Mouse (Mus musculus) midbrain, embryonic 12.5 days (tissue): ENCODE results near the gene Rpl13. TPM values are rescaled to one million over a fixed set of nuclear protein-coding genes. Genes with fewer than 3 reads are reported as not detected.

ENCODE experiments used
- ATAC-seq: fragments of 200-750 bp; cut with Nextera tagmentation; 2 replicates; pipeline ENCODE4 v1.8.0; 2017; ENCODE audit warnings: low read depth, moderate TSS enrichment, moderate library complexity; ENCODE audit not compliant: low FRiP score
- H3K27ac ChIP-seq: fragments of 300-500 bp; sonication (generic); replicated peaks from 2 replicates; pipeline ENCODE4 v1.5.1; 2016; ENCODE audit warnings: mild to moderate bottlenecking
- H3K27me3 ChIP-seq: fragments of 300-500 bp; sonication (generic); 2 replicates; pipeline ENCODE4 v1.6.1; 2016; ENCODE audit warnings: mild to moderate bottlenecking
- H3K36me3 ChIP-seq: fragments of 300-500 bp; sonication (generic); 2 replicates; pipeline ENCODE4 v1.6.1; 2016
- H3K4me1 ChIP-seq: fragments of 300-500 bp; sonication (generic); 2 replicates; pipeline ENCODE4 v1.6.1; 2016
- H3K4me2 ChIP-seq: fragments of 300-500 bp; sonication (generic); replicated peaks from 2 replicates; pipeline ENCODE4 v1.6.1; 2016; ENCODE audit warnings: mild to moderate bottlenecking, moderate library complexity
- H3K4me3 ChIP-seq: fragments of 300-500 bp; sonication (generic); 2 replicates; pipeline ENCODE4 v1.5.1; 2016; ENCODE audit warnings: mild to moderate bottlenecking
- H3K9ac ChIP-seq: fragments of 300-500 bp; sonication (generic); replicated peaks from 2 replicates; pipeline ENCODE4 v1.6.1; 2016; ENCODE audit warnings: mild to moderate bottlenecking, moderate library complexity
- H3K9me3 ChIP-seq: fragments of 300-500 bp; sonication (generic); 2 replicates; pipeline ENCODE4 v1.6.1; 2016; ENCODE audit warnings: mild to moderate bottlenecking
- WGBS: fragments of 180-500 bp; shearing (Covaris S2); methylation state at CpG from one replicate; pipeline ENCODE4 v1.1.7; 2016; 5-methylcytosine and 5-hydroxymethylcytosine counted together
- polyA plus RNA-seq: library from polyadenylated mRNA; unstranded; fragments of >200 nt; fragmentation: Nextera tagmentation; extraction: Ambion mirVana; gene quantifications from 2 replicates; pipeline ENCODE4 v1.2.1, GENCODE M21; 2016

The Rpl13 gene
- polyA plus RNA-seq, result 1,023 and 1,075 TPM in 2 replicates

DNA sequence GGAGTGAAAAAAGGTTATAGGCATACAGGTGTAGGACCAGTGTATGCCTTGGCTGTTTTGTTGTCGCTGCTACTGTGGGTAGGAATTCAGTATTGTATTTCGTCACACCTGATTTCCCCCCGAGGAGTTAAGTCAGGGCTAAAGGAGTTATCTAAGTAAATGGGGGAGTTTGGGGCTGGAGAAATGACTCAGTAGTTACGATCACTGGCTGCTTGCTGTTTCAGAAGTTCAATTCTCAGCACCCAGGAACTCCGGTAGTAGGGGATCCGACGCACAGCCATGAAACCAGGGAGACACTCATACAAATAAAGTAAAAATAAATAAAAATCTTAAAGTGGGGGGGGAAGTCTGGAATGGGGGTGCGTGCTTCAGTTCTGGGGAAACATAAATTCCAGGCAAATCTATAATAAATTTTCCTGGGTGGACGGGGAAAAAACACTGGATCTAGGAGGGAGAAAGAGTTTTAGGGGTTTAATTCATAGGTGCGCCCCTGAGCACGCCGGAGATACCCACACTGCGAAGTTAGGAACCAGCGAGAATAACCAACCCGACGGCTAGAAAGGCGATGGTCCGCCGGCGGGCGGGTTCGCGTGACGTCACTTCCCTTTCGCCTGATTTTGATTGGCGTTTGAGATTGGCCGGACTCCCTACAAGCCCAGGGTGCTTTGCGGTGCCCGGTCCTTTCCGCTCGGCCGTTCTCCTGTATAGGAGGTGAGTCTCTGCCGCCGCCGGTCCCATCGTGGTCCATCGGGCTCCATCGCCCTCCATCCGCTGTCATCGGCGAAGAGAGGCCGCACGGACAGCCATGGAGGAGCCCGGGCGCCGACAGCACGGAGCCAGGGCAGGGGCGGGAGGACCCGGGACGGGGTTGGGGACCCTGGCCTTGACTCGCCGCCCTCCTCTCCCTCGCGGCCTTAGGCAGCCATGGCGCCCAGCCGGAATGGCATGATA, at the start of gene Rpl13:
Gene Rpl13, plus strand, starts transcription at position 616 of the 951 bp plus-strand sequence.
- H3K27ac ChIP-seq, result peak within 1 kb of the TSS; percentile 92

GRCm38 (mm10) chr8:123062721-123063120, 39.4 kb upstream of the Rpl13 start, which contains the start of gene Spg7:
Gene Spg7, plus strand, starts transcription at chr8:123062942.
- no peaks in the 10 kb centered on the region for H3K9me3 ChIP-seq
- H3K4me1 ChIP-seq, result peaks cover 27% of the 10 kb centered on the region
- H3K27me3 ChIP-seq, result no peaks in the 10 kb centered on the region
- no peaks in the 10 kb centered on the region; the same call in 1 of the 2 replicates for H3K36me3 ChIP-seq
- ATAC-seq, result no peak
- H3K4me2 ChIP-seq, result no peak within 1 kb of the TSS
- H3K27ac ChIP-seq, result no peak within 1 kb of the TSS
- no peak within 1 kb of the TSS for H3K4me3 ChIP-seq
- 72% methylated on average over 7 of the region's 7 CpGs for WGBS
- no peak within 1 kb of the TSS for H3K9ac ChIP-seq

More for the DNA sequence above, at the start of gene Rpl13:
- Histone ChIP-seq H3K36me3 (peaks cover 42% of the 10 kb centered on the region), H3K4me1 (peaks cover 12% of the 10 kb centered on the region), H3K9me3 (no peaks in the 10 kb centered on the region), H3K4me3 (peak within 1 kb of the TSS; percentile 79), H3K27me3 (no peaks in the 10 kb centered on the region), H3K9ac (peak within 1 kb of the TSS; percentile 99), H3K4me2 (peak within 1 kb of the TSS; percentile 94)
- peak; percentile 94 for ATAC-seq
- 2% methylated on average over 56 of the region's 56 CpGs for WGBS

DNA sequence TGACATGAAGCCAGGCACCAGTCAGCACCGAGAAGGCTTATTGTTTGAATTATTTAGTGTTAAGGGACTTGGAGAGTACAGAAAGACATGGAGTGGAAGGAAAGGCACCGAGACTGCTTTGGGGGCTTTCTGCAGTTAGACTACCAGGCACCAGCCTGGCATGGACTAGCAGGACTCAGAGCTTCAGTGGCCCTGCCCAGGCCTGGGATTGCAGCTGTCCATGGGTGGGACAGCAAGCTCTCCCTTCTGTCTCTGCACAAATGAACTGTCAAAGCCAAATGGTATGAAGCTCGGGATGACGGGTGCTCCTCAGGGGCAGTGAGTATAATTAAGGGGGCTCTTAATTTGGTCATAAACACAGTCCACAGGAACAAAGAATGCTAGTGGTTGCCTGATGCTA, 38.1 kb upstream of the Rpl13 start:
- 88% methylated on average over 4 of the region's 4 CpGs for WGBS
- Histone ChIP-seq H3K9me3 (no peaks in the 10 kb centered on the region), H3K9ac (peak overlapping the region; percentile 94; the same call in 1 of the 2 replicates), H3K27ac (no peak overlapping the region), H3K36me3 (peaks cover 6% of the 10 kb centered on the region), H3K4me3 (0 out of 2 replicates have a peak overlapping the region, but pooled peaks have one; percentile 97), H3K27me3 (no peaks in the 10 kb centered on the region), H3K4me2 (peak overlapping the region; percentile 80), H3K4me1 (peaks cover 27% of the 10 kb centered on the region)
- no peak for ATAC-seq

- 3% methylated on average over 14 of the region's 14 CpGs for WGBS
- Histone ChIP-seq H3K4me2 (peak overlapping the region; percentile 80), H3K9me3 (no peaks in the 10 kb centered on the region)
These were observed 37.3 kb upstream of the Rpl13 start for GRCm38 (mm10) chr8:123064809-123065213.

GRCm38 (mm10) chr8:123065214-123066100, 36.7 kb upstream of the Rpl13 start:
- WGBS, result under 1% methylated on average over 84 of the region's 84 CpGs
- Histone ChIP-seq H3K27me3 (no peaks in the 10 kb centered on the region), H3K27ac (peak overlapping the region; percentile 91), H3K9me3 (no peaks in the 10 kb centered on the region), H3K9ac (peak overlapping the region; percentile 94), H3K36me3 (peaks cover 9% of the 10 kb centered on the region), H3K4me3 (peak overlapping the region; percentile 97), H3K4me2 (peak overlapping the region; percentile 80), H3K4me1 (peaks cover 27% of the 10 kb centered on the region)
- ATAC-seq, result peak; percentile 96

More at GRCm38 (mm10) chr8:123064809-123065213, 37.3 kb upstream of the Rpl13 start:
- ATAC-seq, result peak; percentile 27
- no peaks in the 10 kb centered on the region for H3K27me3 ChIP-seq
- peaks cover 6% of the 10 kb centered on the region for H3K36me3 ChIP-seq
- H3K9ac ChIP-seq, result peak overlapping the region; percentile 94
- H3K4me1 ChIP-seq, result peaks cover 27% of the 10 kb centered on the region
- peak overlapping the region; percentile 91 for H3K27ac ChIP-seq
- peak overlapping the region; percentile 97 for H3K4me3 ChIP-seq

DNA sequence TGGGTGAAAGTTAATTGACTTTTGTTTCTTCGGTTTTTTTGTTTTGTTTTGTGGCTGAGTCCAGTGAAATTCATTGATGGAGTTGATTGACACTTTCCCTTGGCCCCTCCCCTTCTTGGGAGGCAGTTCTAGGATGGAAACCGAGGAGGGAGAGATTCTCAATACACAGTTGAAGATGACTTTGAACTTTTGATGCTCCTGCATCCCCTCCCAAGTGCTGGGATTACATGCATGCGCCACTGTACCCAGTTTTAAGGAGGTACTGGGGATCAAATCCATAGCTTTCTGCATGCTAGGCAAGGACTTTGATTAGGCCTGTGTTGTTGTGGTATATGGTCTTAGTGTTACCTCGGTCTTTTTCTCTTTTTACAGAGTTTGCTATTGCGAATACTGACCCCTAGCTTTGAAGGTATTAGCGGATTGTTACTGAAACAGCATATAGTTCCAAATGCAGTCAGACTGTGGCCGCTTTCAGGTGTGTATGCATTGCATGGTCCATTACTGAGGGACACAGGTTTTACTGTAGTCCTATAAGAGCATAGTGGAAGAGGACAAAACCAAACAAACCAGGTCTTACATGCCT, 36.0 kb upstream of the Rpl13 start:
- Histone ChIP-seq H3K36me3 (peaks cover 9% of the 10 kb centered on the region), H3K27me3 (no peaks in the 10 kb centered on the region), H3K9ac (peak overlapping the region; percentile 94), H3K27ac (peak overlapping the region; percentile 91), H3K4me3 (peak overlapping the region; percentile 97), H3K4me1 (peaks cover 27% of the 10 kb centered on the region), H3K9me3 (no peaks in the 10 kb centered on the region), H3K4me2 (peak overlapping the region; percentile 80)
- 45% methylated on average over 7 of the region's 7 CpGs for WGBS
- ATAC-seq, result no peak

- Histone ChIP-seq H3K27me3 (no peaks in the 10 kb centered on the region), H3K4me2 (no peak overlapping the region), H3K9me3 (no peaks in the 10 kb centered on the region), H3K27ac (no peak overlapping the region), H3K9ac (no peak overlapping the region), H3K4me3 (no peak overlapping the region), H3K4me1 (peaks cover 12% of the 10 kb centered on the region), H3K36me3 (peaks cover 51% of the 10 kb centered on the region)
- ATAC-seq, result no peak
- 89% methylated on average over 4 of the region's 4 CpGs for WGBS
These were observed 31.0 kb upstream of the Rpl13 start for GRCm38 (mm10) chr8:123071176-123071575.

- H3K9me3 ChIP-seq, result no peaks in the 10 kb centered on the region
- no peak for ATAC-seq
- no peak overlapping the region for H3K4me2 ChIP-seq
- H3K27me3 ChIP-seq, result no peaks in the 10 kb centered on the region
- no peaks in the 10 kb centered on the region for H3K4me1 ChIP-seq
- peaks cover 95% of the 10 kb centered on the region for H3K36me3 ChIP-seq
- no peak overlapping the region for H3K27ac ChIP-seq
- no peak overlapping the region for H3K4me3 ChIP-seq
- WGBS, result 92% methylated on average over 6 of the region's 6 CpGs
- H3K9ac ChIP-seq, result no peak overlapping the region
These were observed 24.9 kb upstream of the Rpl13 start for GRCm38 (mm10) chr8:123077213-123077612.

- no peaks in the 10 kb centered on the region for H3K9me3 ChIP-seq
- 87% methylated on average over 6 of the region's 6 CpGs for WGBS
- H3K4me2 ChIP-seq, result no peak overlapping the region
- no peaks in the 10 kb centered on the region for H3K27me3 ChIP-seq
- H3K9ac ChIP-seq, result no peak overlapping the region
- no peak overlapping the region for H3K27ac ChIP-seq
- ATAC-seq, result no peak
- H3K4me1 ChIP-seq, result no peaks in the 10 kb centered on the region
- H3K4me3 ChIP-seq, result no peak overlapping the region
- peaks cover 94% of the 10 kb centered on the region for H3K36me3 ChIP-seq
These were observed 19.2 kb upstream of the Rpl13 start for GRCm38 (mm10) chr8:123082993-123083392.

DNA sequence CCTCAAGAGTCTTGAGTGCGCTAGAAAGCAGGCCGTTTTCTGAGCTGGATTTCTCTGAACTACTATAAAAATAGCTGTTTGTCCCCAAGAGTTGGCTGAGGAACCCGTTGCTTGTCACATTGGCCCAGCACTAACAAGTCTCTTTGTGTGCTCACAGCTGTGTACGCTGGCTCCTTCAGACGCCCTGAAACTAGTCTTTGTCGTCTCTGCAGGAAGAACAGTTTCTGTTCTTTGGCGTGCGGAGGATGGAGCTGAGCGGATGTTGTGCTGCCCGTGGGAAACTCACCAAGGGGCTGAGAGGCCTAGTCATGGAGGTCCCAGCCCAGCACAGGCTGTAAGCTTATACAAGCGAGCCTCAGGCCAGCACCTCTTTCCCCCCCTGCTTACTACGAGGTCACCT, 18.5 kb upstream of the Rpl13 start:
- Histone ChIP-seq H3K4me1 (no peaks in the 10 kb centered on the region), H3K9me3 (no peaks in the 10 kb centered on the region), H3K9ac (no peak overlapping the region), H3K4me2 (no peak overlapping the region), H3K27ac (no peak overlapping the region), H3K27me3 (no peaks in the 10 kb centered on the region), H3K36me3 (peaks cover 97% of the 10 kb centered on the region), H3K4me3 (no peak overlapping the region)
- ATAC-seq, result no peak
- 90% methylated on average over 12 of the region's 12 CpGs for WGBS

DNA sequence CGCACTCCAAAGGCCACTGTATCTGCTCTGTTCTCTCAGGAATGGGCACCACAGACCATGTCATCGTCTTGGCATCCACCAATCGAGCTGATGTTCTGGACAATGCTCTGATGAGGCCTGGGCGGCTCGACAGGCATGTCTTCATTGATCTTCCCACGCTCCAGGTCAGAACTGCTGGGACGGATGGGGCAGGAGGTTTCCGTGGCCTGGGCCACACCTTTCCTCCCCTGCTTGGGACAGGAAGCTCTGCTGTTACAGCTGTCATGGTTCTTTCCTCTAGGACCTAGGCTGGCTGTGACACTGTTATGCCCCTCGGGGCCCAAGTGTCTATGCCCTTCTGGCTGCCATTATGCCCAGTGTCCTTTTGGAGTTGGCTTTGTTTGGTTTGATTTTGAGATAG, 14.9 kb upstream of the Rpl13 start:
- Histone ChIP-seq H3K4me3 (no peak overlapping the region), H3K27ac (no peak overlapping the region), H3K4me1 (no peaks in the 10 kb centered on the region), H3K36me3 (peaks cover 97% of the 10 kb centered on the region), H3K4me2 (no peak overlapping the region), H3K9me3 (no peaks in the 10 kb centered on the region), H3K27me3 (no peaks in the 10 kb centered on the region), H3K9ac (no peak overlapping the region)
- WGBS, result 91% methylated on average over 9 of the region's 9 CpGs
- no peak for ATAC-seq
